Mouse (Mus musculus) MEL (cell line): ENCODE results near the gene 1600014C10Rik. TPM values are rescaled to one million over a fixed set of nuclear protein-coding genes. Genes with fewer than 3 reads are reported as not detected.

Source experiments
- DNase-seq: peaks from one replicate; pipeline ENCODE4 v3.0.0; 2011; ENCODE audit warnings: low read depth, low spot score
- H3K27ac ChIP-seq: 2 replicates; pipeline ENCODE4 v1.5.1; 2012; ENCODE audit warnings: low read depth, mild to moderate bottlenecking, control low read depth, low read length, moderate library complexity; ENCODE audit not compliant: control insufficient read depth
- H3K27me3 ChIP-seq, 2 experiments: fragments of 150-350 bp in 1 of 2; sonication (generic) in 1 of 2; 2 replicates each; pipeline ENCODE4 v1.6.1; 2012; ENCODE audit warnings: low read length in 2 of 2, mild to moderate bottlenecking in 2 of 2, improper control_type of control experiment in 1 of 2, moderate library complexity in 1 of 2; ENCODE audit not compliant: insufficient read depth in 2 of 2, control insufficient read depth in 1 of 2
- H3K36me3 ChIP-seq, 2 experiments: 2 replicates each; pipeline ENCODE4 v1.6.1; 2012 to 2014; ENCODE audit warnings: low read length in 2 of 2, improper control_type of control experiment in 1 of 2, inconsistent platforms in 1 of 2, mild to moderate bottlenecking in 1 of 2; ENCODE audit not compliant: insufficient read depth in 2 of 2, control insufficient read depth in 1 of 2
- H3K4me1 ChIP-seq, 2 experiments: fragments of 150-350 bp in 1 of 2; sonication (generic) in 1 of 2; 2 replicates each; pipeline ENCODE4 v1.6.1; 2012; ENCODE audit warnings: low read length in 2 of 2, improper control_type of control experiment in 1 of 2, mild to moderate bottlenecking in 1 of 2; ENCODE audit not compliant: insufficient read depth in 2 of 2, control insufficient read depth in 1 of 2
- H3K4me3 ChIP-seq, 2 experiments: fragments of 150-350 bp in 1 of 2; sonication (generic) in 1 of 2; 2 replicates each; pipeline ENCODE4 v1.5.1; 2012; ENCODE audit warnings: low read depth in 2 of 2, low read length in 2 of 2, mild to moderate bottlenecking in 2 of 2, moderate library complexity in 2 of 2, control low read depth in 1 of 2, improper control_type of control experiment in 1 of 2; ENCODE audit not compliant: control insufficient read depth in 1 of 2, insufficient read depth in 1 of 2
- H3K79me2 ChIP-seq: 2 replicates; pipeline ENCODE4 v1.6.1; 2012; ENCODE audit warnings: mild to moderate bottlenecking, low read length, moderate library complexity; ENCODE audit not compliant: control insufficient read depth, poor library complexity, insufficient read depth
- H3K9ac ChIP-seq: 2 replicates; pipeline ENCODE4 v1.6.1; 2012; ENCODE audit warnings: low read depth, mild to moderate bottlenecking, control low read depth, low read length, moderate library complexity; ENCODE audit not compliant: control insufficient read depth, poor library complexity, severe bottlenecking
- H3K9me3 ChIP-seq: fragments of 150-350 bp; sonication (generic); replicated peaks from 2 replicates; pipeline ENCODE4 v1.6.1; 2012; ENCODE audit warnings: mild to moderate bottlenecking, low read length, improper control_type of control experiment, moderate library complexity; ENCODE audit not compliant: insufficient read depth
- ELF1 ChIP-seq: IDR thresholded peaks from 2 replicates; pipeline ENCODE4 v1.6.1; 2014; ENCODE audit warnings: low read depth, mild to moderate bottlenecking, inconsistent platforms, low read length, improper control_type of control experiment, moderate library complexity
- EP300 ChIP-seq, 2 experiments: IDR thresholded peaks; 2 replicates each; pipeline ENCODE4 v1.6.1; 2011; ENCODE audit warnings: improper control_type of control experiment in 2 of 2, low read length in 2 of 2, low read depth in 1 of 2, mild to moderate bottlenecking in 1 of 2
- ETS1 ChIP-seq: IDR thresholded peaks from 2 replicates; pipeline ENCODE4 v1.6.1; 2012; ENCODE audit warnings: low read depth, mild to moderate bottlenecking, inconsistent platforms, low read length, improper control_type of control experiment, moderate library complexity
- GABPA ChIP-seq: IDR thresholded peaks from 2 replicates; pipeline ENCODE4 v1.6.1; 2012; ENCODE audit warnings: low read depth, mild to moderate bottlenecking, inconsistent platforms, low read length, improper control_type of control experiment, moderate library complexity
- HCFC1 ChIP-seq: IDR thresholded peaks from 2 replicates; pipeline ENCODE4 v1.6.1; 2012; ENCODE audit warnings: low read depth, mild to moderate bottlenecking, inconsistent platforms, low read length, improper control_type of control experiment, moderate library complexity
- MAX ChIP-seq: IDR thresholded peaks from 2 replicates; pipeline ENCODE4 v1.6.1; 2011; ENCODE audit warnings: low read length, improper control_type of control experiment
- MAZ ChIP-seq: IDR thresholded peaks from 2 replicates; pipeline ENCODE4 v1.6.1; 2012; ENCODE audit warnings: low read depth, mild to moderate bottlenecking, inconsistent platforms, low read length, improper control_type of control experiment
- MXI1 ChIP-seq: IDR thresholded peaks from 2 replicates; pipeline ENCODE4 v1.6.1; 2011; ENCODE audit warnings: mild to moderate bottlenecking, low read depth, low read length, improper control_type of control experiment
- MYB ChIP-seq: IDR thresholded peaks from 2 replicates; pipeline ENCODE4 v1.6.1; 2011; ENCODE audit warnings: mild to moderate bottlenecking, low read depth, low read length, improper control_type of control experiment
- MYC ChIP-seq: IDR thresholded peaks from 2 replicates; pipeline ENCODE4 v1.6.1; 2011; ENCODE audit warnings: low read depth, mild to moderate bottlenecking, low read length, improper control_type of control experiment, moderate library complexity
- NELFE ChIP-seq: IDR thresholded peaks from 2 replicates; pipeline ENCODE4 v1.6.1; 2011; ENCODE audit warnings: low read depth, low read length, improper control_type of control experiment
- NRF1 ChIP-seq: IDR thresholded peaks from 2 replicates; pipeline ENCODE4 v1.6.1; 2014; ENCODE audit warnings: low read depth, mild to moderate bottlenecking, inconsistent platforms, low read length, improper control_type of control experiment, moderate library complexity; ENCODE audit not compliant: poor library complexity, insufficient read depth, severe bottlenecking
- POLR2AphosphoS2 ChIP-seq: IDR thresholded peaks from 2 replicates; pipeline ENCODE4 v1.6.1; 2011; ENCODE audit warnings: low read length, improper control_type of control experiment
- RAD21 ChIP-seq: IDR thresholded peaks from 2 replicates; pipeline ENCODE4 v1.6.1; 2011; ENCODE audit warnings: mild to moderate bottlenecking, low read depth, low read length, improper control_type of control experiment
- RCOR1 ChIP-seq: IDR thresholded peaks from 2 replicates; pipeline ENCODE4 v1.6.1; 2012; ENCODE audit warnings: low read depth, mild to moderate bottlenecking, inconsistent platforms, low read length, improper control_type of control experiment
- TCF12 ChIP-seq: IDR thresholded peaks from 2 replicates; pipeline ENCODE4 v1.6.1; 2014; ENCODE audit warnings: low read depth, mild to moderate bottlenecking, inconsistent platforms, low read length, improper control_type of control experiment, moderate library complexity
- UBTF ChIP-seq: IDR thresholded peaks from 2 replicates; pipeline ENCODE4 v1.6.1; 2012; ENCODE audit warnings: low read depth, mild to moderate bottlenecking, inconsistent platforms, low read length, improper control_type of control experiment, moderate library complexity, borderline replicate concordance; ENCODE audit not compliant: insufficient read depth
- USF1 ChIP-seq: IDR thresholded peaks from 2 replicates; pipeline ENCODE4 v1.6.1; 2014; ENCODE audit warnings: low read depth, mild to moderate bottlenecking, inconsistent platforms, low read length, improper control_type of control experiment, moderate library complexity
- USF2 ChIP-seq, 2 experiments: IDR thresholded peaks; 2 replicates each; pipeline ENCODE4 v1.6.1; 2011 to 2012; ENCODE audit warnings: improper control_type of control experiment in 2 of 2, low read length in 2 of 2, borderline replicate concordance in 1 of 2, inconsistent platforms in 1 of 2, low read depth in 1 of 2, mild to moderate bottlenecking in 1 of 2; ENCODE audit not compliant: insufficient read depth in 1 of 2
- ZKSCAN1 ChIP-seq: IDR thresholded peaks from 2 replicates; pipeline ENCODE4 v1.6.1; 2012; ENCODE audit warnings: low read depth, mild to moderate bottlenecking, inconsistent platforms, low read length, improper control_type of control experiment, moderate library complexity
- polyA plus RNA-seq, 2 experiments: library from polyadenylated mRNA; stranded (reverse) in 1 of 2; unstranded in 1 of 2; fragments of >175 nt in 1 of 2; fragments of >200 nt in 1 of 2; gene quantifications; 2 replicates each; pipeline versions ENCODE4 v1.2.1 to v1.2.4; 2012; ENCODE audit warnings: low replicate concordance in 2 of 2, low read depth in 1 of 2; ENCODE audit not compliant: insufficient read length in 2 of 2, insufficient read depth in 1 of 2, missing spikeins in 1 of 2
- total RNA-seq: library from RNA; depleted of rRNA; stranded (reverse); fragments of 300-350 nt; gene quantifications from 2 replicates; pipeline ENCODE4 v1.2.3, GENCODE M21; 2012

The 1600014C10Rik gene
- total and polyA plus RNA-seq, 3 experiments = 10.2 to 14.7 TPM; not detected in 1

DNA sequence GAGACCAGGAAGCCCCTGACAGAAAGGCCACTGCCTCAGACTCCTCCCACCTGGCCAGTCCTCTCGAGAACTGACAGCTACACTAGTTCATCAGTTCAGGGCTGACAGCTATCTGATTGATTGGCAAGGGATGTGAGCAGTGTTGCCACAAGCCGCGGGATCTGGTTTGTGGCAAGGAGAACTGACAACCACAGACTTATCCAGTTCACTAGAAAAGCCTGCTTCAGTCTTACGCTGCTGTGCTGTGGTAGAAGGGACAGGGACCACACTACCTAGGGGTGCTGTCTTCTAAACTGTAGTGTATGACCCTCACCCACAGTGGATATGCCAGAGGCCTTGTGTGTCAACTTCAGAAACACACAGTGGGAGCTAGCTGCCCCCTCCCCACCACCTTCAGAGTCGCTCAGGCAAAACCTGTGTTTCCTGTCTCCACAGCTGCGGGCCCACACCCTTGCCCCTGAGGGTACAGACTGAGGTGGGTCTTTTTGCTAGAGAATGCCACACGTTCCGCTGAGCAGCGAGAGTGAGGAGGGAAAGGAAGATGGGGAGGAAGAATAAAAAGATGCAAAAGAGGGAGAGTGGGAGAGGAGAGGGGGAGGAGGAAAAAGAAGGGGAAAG is 19.5 kb upstream of the 1600014C10Rik start:
- Histone ChIP-seq H3K27ac (no peak overlapping the region), H3K27me3 (peaks cover 0 to 3% of the 10 kb centered on the region in 2 experiments; a peak in 2 of 4 replicates), H3K36me3 (no peaks in the 10 kb centered on the region), H3K4me1 (no peaks in the 10 kb centered on the region), H3K9ac (no peak overlapping the region), H3K79me2 (no peaks in the 10 kb centered on the region), H3K9me3 (no peaks in the 10 kb centered on the region), H3K4me3 (no peak overlapping the region)
- TF ChIP-seq HCFC1 (no peak), UBTF (no peak), USF2 (IDR thresholded peaks at IDR 0.05; ENCODE audit: borderline replicate concordance in 1 of 2, insufficient read depth in 1 of 2, low read depth in 1 of 2, low read length in 2 of 2) (no peak), ETS1 (no peak), MXI1 (no peak), TCF12 (no peak), MYB (no peak), NELFE (no peak), RCOR1 (no peak), RAD21 (no peak), MAZ (no peak), MAX (no peak), EP300 (IDR thresholded peaks at IDR 0.05; ENCODE audit: low read depth in 1 of 2, low read length in 2 of 2) (no peak), ELF1 (no peak), USF1 (no peak), POLR2AphosphoS2 (no peak), MYC (no peak), ZKSCAN1 (no peak), GABPA (no peak), NRF1 (no peak)
- DNase-seq = no peak
